Mouse (Mus musculus) retina, adult 2 months (tissue): ENCODE results near the gene Timm13.
A peak's percentile ranks its signal among the peaks of the same experiment; 100 is the strongest.

Experiments
- DNase-seq: peaks from one replicate; pipeline ENCODE4 v3.0.0-alpha.2; 2012; ENCODE audit warnings: low read depth, low spot score

Gene Timm13

DNA sequence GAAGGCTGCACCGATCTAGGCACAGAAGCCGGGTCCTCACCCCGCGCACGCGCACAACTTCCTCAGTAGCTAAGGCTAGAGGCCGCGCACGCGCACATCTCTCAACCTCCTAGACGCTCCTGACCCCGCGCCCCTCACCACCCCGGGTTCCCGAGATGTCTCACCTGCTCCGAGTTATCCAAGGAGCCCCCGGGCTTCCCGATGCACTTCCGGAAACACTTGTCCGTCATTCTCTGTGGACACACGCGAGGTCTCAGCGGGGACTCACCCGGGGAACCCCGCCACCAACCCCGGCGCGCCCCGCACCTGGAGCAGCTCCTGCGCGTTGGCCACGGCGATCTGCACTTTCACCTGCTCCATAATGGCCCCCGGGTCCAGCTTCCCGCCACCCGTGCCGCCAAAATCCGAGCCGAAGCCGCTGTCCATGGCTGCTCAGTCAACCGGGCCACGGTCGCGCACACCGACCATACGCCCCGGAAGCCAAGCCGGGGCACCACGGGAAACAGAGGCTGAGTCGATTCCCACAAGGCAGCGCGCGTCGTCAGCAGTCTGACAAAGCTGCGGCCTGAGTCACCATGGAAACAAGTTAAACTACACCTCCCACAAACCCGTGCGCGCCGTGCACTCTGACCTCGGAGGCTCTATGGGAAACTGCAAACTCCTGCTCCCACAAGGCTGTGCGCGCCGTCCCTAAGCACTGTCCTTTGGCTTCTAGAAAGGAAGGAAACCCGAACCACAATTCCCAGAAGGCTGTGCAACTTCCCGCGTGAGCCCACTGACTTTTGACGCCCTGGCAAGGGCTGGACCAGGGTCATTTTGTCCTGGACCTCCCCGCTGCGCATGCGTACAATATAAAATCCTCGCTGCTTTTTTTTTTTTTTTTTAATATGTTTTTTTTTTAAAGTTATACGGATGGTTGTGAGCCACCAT lies at the start of gene Timm13:
TSS of gene Timm13 (minus strand) at position 652 of the 930 bp plus-strand sequence.
- peak; percentile 97 for DNase-seq

DNA sequence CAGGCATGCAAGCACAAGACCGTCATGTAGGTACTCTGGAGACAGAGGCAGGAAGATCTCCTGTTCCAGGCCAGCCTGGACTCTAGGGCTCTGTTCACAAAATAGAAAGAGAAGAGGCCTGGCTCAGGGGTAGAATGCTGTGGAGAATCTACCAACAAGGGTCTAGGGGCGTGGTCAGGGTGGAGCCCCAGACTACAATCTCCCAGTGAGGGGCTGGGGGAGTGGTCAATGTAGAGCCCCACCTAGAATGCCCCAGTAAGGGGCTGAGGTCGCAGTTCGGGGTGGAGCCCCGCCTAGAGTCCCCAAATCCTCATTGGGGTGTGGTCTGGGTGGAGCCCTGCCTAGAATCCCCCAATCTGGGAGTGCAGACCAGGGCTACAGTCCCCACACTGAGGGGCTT lies 49.5 kb upstream of the Timm13 start:
- no peak for DNase-seq

DNA sequence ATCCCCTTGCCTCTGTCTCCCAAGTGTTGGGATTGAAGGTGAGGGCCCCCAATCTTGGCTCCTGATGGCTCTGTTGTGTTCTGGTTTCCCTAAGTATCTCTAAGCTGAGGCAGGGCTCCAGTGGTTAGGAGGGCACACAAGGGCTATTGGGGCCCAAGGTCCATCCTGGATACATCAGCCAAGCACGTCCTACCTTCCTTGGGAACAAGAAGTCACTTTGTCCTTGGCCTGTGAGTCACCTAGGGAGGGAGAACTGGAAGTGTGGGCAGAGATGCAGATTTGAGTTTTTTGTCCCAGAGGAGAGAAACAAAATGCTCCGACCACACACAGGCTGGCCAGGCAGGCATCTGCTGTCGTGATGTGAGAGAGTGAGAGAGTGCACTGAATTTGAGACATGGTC lies 48.3 kb upstream of the Timm13 start:
- no peak for DNase-seq

DNA sequence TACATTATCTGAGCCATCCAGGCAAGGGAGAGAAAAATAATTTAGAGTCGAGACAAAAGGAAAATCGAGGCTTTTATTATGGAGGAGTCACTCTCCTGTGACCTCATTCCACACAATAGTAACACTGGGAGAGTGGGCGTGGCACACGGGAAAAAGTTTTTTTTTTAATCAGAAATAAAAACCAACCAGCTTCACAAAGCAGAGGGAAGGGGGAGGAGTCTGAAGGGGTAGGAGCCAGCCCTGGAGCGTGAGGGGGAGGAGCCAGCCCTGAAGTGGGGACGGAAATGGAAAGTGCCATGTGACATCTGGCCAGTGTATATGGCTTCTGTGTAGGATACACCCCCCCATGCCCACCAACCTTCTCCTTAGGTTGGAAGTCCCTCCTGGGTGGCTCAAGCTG lies 47.8 kb upstream of the Timm13 start:
- no peak for DNase-seq

DNA sequence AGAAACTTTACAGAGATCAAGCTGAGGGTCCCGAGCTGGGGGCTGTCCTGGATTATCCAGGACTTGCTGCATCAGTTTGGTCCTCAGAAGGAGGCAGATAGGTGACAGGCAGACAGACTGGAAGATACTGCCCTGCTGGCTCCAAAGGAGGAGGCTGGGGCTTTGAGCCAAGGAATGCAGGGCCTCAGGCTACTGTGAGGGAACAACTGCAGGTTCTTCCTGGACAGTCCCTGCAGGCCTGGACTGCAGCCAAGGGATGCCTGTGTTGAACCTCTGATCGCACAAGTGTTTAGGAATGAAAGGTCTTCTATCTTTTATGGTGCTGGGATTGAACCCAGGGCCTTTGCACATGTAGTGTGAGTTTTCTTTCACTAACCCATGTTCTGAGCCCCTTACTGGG lies 47.0 kb upstream of the Timm13 start:
- DNase-seq = no peak

DNA sequence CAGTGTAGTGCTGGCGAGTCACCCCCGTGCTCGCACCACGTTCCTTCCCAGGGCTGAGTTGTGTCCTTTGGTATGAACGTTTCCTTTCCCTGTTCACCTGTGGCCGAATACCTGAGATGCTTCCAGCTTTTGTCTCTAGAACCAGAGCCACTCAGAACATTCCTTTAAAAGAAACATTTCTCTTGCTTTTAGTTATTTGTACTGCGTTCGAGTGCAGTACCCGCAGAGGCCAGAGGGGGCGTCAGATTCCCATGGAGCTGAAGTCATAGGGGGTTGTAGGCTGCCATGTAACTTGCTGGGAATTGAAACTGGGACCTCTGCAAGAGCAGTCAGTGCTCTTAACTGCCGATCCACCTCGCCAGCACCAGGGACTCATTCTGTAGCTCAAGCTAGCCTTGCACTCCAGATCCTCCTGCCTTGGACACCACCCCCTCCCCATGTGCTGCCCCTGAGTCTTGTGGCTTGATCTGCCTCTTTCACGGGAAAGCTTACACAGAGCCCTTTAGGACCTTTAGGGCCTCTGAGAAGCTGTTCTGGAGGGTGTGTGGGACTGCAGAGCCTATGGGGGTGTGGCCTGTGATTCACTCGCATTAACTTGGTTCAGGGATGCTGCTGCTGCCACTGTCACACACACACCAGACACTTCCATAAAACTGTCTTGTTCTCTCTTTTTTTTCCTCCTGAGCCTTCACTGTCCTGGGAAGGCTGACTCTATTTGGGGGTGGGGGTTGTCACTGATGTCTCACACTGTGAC lies 46.1 kb upstream of the Timm13 start:
- no peak for DNase-seq

DNA sequence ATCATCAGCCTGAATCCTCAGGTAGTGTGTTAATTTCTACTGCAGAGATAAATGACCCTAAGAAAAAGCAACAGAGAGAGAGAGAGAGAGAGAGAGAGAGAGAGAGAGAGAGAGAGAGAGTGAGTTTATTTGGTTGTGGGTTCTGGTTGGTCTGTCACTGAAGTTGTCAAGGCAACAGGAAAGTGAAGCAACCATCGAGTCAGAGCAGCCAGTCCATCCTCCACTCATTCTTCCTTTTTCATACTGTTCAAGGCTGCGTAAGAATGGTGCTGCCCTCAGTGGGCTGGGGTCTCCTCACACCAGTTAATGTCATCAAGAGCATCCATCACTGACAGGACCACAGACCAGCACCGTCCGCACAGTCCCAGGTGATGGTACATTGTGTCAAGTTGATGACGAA lies 43.5 kb upstream of the Timm13 start:
- DNase-seq = no peak

DNA sequence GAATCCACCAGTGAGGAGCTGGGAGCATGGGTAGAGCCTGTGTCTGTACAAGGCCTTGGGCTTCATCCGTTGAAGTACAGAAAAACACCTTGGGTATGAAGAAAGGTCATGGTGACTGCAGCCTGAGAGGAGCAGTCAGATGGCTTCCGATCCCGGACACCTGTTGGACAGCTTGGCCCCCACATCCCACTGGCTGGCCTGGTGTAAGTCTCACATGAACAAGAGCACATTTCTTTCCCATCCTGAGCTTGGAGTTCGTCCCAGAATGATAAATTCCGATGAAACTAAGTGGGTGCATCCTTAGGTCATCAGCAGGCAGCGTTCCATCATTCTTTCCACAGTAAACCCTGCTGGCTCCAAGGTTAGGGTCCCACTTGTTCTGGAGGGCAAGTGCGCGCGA lies 42.9 kb upstream of the Timm13 start:
- DNase-seq = no peak

DNA sequence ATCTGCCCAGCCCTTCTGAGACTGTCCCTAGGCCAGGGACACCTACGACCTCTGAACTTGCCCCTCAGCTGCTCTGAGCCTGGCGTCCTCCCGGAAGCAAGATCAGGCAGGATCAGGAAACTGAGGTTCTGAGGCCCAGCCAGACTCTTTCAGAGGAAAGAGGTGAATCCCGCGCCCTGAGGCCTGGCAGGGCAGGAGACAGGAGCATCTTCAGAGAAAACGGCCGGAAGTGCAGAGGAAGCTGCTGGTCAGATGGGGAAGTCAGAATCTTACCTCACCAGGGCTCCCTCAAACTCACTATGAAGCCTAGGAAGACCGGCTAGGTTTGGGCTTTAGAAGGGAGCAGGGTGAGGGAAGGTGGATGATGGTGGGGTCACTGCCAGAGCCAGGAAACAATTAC lies 42.1 kb upstream of the Timm13 start:
- no peak for DNase-seq

DNA sequence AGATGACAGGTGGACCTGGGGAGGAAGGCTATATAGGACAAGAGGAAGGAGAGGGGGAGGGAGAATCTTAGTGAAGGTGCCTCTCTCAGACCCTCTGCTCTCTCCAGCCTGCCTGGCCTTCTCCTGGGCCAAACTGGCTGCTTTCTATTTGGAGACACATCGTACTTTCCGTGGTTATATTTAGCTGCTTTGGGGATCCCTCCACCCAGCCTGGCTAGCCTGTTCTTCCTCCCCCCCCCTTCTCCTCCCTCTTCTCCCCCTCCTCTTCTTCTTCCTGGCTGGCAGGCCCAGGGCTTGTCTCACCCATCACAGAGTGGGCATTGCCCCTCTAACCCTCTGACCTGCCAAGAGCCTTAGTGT lies 40.2 kb upstream of the Timm13 start:
- DNase-seq = no peak

DNA sequence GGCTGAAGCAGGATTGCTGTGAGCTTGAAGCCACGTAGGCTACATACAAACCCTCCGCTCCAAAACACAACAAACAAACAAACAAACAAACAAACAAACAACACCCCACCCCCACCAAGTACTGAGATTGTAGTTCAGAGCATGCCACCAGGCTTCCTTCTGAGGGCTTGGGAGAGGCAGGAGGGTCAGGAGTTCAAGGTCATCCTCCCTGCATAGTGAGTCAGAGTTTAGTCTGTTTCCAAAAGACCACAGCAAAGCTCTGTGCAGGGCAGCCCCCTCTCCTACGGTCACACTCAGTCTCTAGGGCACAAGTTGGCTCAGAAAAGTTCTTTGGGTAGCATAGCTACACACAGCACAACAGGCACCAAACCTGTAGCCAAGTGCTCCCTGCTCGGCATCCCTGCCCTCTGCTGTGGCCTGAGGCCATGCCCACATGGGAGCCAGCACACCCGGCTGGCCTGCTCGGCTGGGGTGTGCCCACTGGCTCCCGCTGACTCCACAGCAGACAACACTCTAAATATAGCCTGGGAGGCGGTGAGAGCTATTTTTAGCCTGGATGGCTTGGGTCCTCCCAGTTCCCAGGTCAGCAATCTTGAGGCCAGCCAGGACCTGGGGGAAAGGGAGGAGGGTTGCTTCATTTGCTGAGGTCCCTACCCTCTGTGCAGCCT lies 39.7 kb upstream of the Timm13 start:
- no peak for DNase-seq

DNA sequence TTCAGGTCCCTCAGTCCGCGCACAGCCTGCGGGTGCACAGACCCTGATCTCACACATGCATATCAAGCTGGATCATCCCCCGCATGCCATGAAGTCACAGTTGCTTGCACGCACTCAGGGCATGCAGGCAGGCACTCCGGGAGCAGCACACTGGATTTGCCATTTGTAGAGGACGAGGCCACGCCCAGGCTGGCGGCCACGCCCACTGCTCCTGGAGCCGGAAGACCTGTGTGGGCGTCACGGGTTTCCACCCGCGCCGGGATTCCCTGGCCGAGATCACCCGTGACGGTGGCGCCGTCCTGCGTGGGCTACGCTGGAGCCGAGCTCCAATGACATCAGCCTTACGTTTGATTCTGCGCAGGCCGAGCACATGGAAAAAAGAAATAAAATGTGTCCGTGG lies 38.9 kb upstream of the Timm13 start:
- DNase-seq = peak; percentile 67

DNA sequence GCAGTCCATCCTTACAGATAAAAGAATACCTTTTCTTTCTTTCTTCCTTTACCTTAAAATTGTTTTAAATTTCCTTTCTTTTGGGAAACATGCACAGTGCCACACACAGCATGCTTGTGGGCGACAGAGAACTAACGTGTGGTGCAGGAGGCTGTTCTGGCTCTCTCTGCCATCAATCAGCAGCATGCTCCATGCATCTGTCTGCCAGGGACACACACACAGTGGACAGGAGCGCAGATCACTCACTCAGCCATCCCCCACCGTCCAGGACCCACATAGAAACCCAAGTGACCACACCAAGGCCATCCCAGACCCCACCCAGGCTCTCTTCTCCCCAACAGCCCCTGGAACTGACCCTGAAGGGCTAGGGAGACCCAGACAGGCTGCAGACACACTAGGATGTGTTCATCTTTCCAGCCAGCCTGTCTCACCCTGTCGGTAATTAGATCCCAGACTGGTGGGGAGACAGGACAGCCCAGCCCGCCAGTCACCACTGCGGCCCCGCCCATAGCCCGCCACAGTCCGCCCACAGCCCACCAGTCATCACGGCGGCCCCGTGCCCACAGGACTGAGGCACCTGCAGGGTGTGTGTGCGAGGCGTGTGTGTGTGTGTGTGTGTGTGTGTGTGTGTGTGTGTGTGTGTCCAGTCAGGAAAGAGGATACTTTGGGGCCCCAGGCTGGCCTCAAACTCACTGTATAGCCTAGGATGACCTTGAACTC lies 38.2 kb upstream of the Timm13 start:
- no peak for DNase-seq

DNA sequence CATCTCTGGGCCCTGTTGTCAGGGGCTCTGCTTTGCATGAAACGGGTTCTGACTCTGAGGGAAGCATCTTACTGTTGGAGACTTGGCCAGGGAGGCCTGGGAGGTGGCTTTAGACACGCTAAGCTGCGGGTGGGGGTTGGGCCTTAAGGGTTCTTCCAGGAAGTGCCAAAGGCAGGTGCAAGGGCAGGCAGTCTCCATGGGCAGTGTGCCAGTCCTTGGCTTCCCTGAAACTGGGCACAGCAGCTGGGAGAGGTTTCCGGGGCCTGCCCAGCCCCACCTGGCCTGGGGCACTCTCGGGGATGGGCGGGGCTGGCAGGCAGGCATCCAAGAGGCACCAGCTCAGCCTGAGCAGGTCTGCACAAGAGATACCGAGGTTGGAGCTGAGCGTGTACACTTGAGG lies 36.9 kb upstream of the Timm13 start:
- DNase-seq = no peak

DNA sequence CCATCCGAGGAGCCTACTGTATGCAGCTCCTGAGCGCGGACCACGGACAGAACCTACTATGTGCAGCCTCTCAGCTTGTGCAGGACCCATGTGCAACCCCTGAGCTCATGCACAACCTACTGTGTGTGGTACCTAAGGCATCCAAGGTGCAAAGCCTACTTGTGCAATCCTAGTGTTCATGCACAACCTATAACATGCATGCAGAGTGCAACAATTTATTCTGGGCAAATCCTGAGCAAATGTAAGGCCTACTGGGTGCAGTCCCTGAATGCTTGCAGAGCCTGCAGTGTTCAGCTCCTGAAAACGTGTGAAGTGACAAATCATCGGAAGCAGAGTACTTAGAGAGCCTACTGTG lies 36.0 kb upstream of the Timm13 start:
- no peak for DNase-seq

DNA sequence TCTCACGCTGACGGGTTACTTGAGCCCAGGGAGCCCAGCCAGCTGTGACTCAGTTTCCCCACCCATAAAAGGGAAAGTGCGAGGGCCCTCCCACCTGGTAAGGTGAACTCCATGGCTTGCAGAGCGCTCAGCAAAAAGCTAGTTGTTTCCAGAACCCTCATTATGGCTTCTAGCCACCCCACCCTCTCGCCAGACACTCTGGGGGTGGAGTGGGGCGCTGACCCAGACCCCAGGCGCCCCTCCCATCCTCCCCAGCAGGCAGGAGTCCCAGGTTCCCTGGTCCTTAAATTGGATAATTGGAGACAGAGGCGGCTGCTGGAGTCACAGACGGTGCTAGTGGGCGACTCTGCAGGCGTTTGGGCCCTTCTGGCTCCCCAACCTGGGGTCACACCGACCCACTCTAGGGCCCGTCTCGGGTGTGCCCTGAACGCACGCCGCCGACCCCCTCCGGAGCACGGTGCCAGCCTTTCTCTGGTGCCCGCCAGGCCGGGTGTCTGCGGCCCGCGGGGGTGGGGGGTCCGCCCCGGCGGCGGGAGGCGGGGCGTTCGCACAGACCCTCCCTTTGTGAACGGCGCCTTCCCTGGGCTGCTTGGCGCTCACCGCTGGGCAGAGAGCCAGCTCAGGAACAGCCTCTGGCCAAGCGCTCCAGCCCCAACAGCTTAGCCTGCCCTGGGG lies 35.5 kb upstream of the Timm13 start:
- DNase-seq = no peak

DNA sequence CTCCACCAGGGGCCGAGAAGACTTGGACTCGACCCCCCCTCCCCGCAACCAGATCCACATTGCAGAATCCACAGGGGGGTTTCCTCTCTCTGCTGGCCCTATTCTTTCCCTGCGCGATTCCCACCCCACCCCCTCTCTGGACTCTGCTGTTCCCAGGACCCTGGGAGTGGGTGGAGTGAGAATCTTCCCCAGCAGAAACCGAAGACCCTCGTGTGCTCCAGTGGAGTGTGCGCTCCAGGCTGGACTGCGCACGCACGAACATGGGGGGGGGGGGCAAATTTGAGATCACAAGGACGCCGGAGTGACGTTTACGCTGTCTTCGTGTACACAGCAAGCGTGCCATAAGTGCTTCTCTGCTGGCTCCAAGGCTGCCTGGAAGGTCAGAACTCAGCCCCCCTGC lies 34.9 kb upstream of the Timm13 start:
- no peak for DNase-seq

DNA sequence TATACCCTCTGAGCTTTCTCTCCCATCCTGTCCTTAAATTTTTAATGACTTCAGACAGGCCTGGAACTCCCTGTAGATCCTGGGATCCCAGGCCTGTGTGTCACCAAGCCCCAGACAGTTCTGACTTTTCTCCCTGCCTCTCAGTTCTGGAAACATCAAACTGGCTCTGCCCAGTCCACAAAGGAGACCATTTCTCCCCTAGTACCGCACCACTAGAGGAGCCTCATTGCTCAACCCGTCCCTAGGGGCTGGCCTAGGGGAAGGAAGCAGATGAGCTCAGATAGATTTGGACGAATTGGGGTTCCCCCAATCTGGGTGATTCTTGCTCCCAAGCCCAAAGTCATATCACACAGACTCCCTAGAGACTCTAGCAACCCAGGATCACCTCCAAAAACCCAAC lies 34.5 kb upstream of the Timm13 start:
- DNase-seq = no peak

DNA sequence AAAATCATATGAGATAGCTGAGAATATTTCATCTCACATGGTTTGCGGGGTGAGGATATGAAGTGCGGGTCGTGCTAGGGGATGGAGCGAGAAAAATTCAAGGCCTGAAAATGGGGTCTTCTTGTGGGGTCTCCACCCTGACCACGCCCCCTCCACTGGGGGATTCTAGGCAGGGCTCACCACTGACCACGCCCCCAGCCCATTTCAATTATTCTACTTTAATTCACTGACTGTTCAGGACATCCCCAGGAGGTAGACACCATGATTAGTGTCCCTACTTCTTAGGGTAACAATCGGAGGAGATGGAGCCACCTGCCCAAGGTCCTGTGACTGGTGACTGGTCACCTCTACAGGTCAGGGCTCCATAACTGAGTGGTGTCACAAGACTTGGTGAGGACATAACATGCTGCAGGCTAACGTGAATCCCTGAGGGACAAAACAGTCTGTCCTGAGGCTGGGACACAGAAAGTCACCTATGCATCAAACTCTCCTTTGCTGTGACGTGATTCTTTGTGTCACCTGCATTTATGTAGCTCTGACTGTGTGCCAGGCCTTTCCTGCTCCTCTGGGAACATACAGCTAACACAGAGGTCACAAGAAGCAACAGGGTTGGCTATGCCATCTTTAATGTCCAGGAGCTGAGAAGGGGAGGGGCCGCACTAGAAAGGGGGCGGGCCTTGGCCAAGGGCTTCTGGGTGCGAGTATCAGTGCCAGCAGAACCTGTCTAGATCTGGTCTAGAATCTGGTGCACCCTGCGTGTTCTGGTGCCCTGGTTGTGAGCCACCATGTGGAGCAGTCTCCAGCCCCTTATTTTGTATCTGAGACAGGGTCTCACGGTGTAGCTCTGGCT lies 33.6 kb upstream of the Timm13 start:
- DNase-seq = no peak

DNA sequence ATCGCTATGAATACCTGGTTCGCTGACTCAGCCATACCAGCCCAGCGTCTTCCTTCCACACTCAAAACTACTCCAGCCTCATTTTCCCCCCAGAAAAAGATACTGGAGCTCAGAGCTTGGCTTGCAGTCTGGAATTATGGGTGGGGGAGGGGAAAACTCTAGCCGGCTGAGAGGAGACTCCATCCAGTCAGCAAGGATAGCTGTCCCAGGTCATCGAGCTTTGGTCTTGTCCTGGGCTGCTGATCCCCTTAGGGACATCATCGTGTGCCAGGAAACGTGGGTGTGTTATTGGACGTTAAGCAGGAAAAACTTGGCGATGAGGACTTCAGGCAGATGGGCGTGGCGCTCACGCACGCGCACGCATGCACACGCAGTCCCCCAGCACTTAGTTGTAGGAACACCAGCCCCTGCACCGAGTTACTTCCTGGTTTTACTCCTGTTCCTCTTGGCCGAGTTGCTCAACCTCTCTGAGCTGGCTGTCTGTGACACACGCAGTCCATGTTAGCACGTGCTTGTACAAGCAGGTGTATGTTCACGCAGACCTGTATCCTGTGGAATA lies 32.7 kb upstream of the Timm13 start:
- no peak for DNase-seq
